Mouse (Mus musculus): ENCODE data around the gene Otulinl. TPM values are rescaled to one million over a fixed set of nuclear protein-coding genes. Genes with fewer than 3 reads are reported as not detected.

Otulinl gene
- polyA plus RNA-seq, 2 experiments: 3.3 to 6.8 TPM

DNA sequence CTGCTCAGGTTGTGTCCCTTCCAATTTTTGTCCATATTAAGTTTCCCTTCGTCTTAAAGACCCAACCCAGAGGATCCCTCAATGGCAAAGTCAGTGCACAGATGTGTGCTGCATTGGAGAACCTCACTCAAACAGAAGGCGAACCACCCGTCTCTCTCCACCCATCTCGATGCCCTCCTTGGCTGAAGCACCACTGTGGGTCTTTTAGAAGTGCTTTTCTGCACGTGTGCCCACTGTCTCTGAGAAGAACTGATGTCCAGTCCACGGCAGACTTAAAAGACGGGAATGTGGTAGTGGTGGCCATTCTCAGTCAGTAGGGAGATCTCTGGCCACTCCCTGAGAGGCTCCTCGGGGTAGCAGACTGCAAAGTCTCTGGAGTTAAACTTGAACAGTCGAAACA is 24.8 kb downstream of the Otulinl start:
- no peak for ATAC-seq (ENCODE audit: insufficient read depth)
- Histone ChIP-seq H3K4me2 (ENCODE audit: low read depth) (no peak overlapping the region), H3K9me3 (ENCODE audit: control insufficient read depth, low read length) (no peaks in the 10 kb centered on the region), H3K27me3 (ENCODE audit: control insufficient read depth, insufficient read depth, low read length) (no peaks in the 10 kb centered on the region), H3K27ac (no peak overlapping the region), H3K4me3 (ENCODE audit: insufficient read depth in 1 of 2, low read depth in 2 of 2, low read length in 2 of 2) (no peak overlapping the region), H3K4me1 (replicated peaks; ENCODE audit: control insufficient read depth in 2 of 2, insufficient read depth in 2 of 2, low read length in 1 of 2) (peaks cover 0 to 3% of the 10 kb centered on the region in 2 experiments; a peak in 1 of 4 replicates), H3K9ac (replicated peaks) (no peak overlapping the region), H3K36me3 (replicated peaks; ENCODE audit: control insufficient read depth, insufficient read depth, low read depth) (no peaks in the 10 kb centered on the region)
- 62% methylated on average over 9 of the region's 9 CpGs for WGBS (ENCODE audit: insufficient replicate concordance)
- no peak for TF ChIP-seq EP300 (IDR thresholded peaks at IDR 0.05; ENCODE audit: low read depth)
- TF ChIP-seq CTCF (IDR thresholded peaks at IDR 0.05; ENCODE audit: low read depth): no peak
- no peak for DNase-seq (ENCODE audit: low read depth in 3 of 3, low spot score in 3 of 3)

- no peak for ATAC-seq (ENCODE audit: insufficient read depth)
Observed at GRCm38 (mm10) chr15:27655015-27655414, 26.4 kb downstream of the Otulinl start.

DNA sequence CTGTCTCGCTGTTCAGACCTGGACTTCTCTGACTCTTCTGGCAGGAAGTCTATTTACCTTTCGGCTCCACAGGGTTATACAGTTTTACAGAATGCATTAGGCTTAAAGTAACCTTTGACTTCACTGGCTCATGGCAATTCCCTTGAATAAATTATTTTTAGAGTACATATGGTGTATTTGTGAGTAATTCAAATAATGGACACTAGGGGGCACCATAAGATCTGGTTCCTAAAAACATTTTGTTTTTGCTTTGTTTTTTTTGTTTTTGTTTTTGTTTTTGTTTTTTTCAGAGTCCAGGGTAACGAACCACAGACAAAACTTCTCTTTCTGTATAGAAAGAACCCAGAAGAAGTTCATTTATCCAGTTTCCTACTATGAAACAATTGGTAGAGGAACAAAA is 33.7 kb downstream of the Otulinl start:
- DNase-seq (ENCODE audit: low read depth in 3 of 3, low spot score in 3 of 3): no peak
- Histone ChIP-seq H3K9me3 (ENCODE audit: control insufficient read depth, low read length) (no peaks in the 10 kb centered on the region), H3K4me3 (ENCODE audit: insufficient read depth in 1 of 2, low read depth in 2 of 2, low read length in 2 of 2) (no peak overlapping the region), H3K27ac (no peak overlapping the region), H3K9ac (replicated peaks) (no peak overlapping the region), H3K4me1 (replicated peaks; ENCODE audit: control insufficient read depth in 2 of 2, insufficient read depth in 2 of 2, low read length in 1 of 2) (no peaks in the 10 kb centered on the region), H3K4me2 (ENCODE audit: low read depth) (no peak overlapping the region), H3K36me3 (replicated peaks; ENCODE audit: control insufficient read depth, insufficient read depth, low read depth) (no peaks in the 10 kb centered on the region), H3K27me3 (ENCODE audit: control insufficient read depth, insufficient read depth, low read length) (no peaks in the 10 kb centered on the region)
- ATAC-seq (ENCODE audit: insufficient read depth): no peak
- 28% methylated on average over 3 of the region's 3 CpGs for WGBS (ENCODE audit: insufficient replicate concordance)
- TF ChIP-seq CTCF (IDR thresholded peaks at IDR 0.05; ENCODE audit: low read depth): peak; percentile 49; the same call in 1 of the 2 replicates
- TF ChIP-seq EP300 (IDR thresholded peaks at IDR 0.05; ENCODE audit: low read depth): no peak

More at GRCm38 (mm10) chr15:27655015-27655414, 26.4 kb downstream of the Otulinl start:
- Histone ChIP-seq H3K4me2 (ENCODE audit: low read depth) (no peak overlapping the region), H3K36me3 (replicated peaks; ENCODE audit: control insufficient read depth, insufficient read depth, low read depth) (no peaks in the 10 kb centered on the region), H3K9me3 (ENCODE audit: control insufficient read depth, low read length) (no peaks in the 10 kb centered on the region), H3K27me3 (ENCODE audit: control insufficient read depth, insufficient read depth, low read length) (no peaks in the 10 kb centered on the region), H3K9ac (replicated peaks) (no peak overlapping the region), H3K4me3 (ENCODE audit: insufficient read depth in 1 of 2, low read depth in 2 of 2, low read length in 2 of 2) (no peak overlapping the region), H3K27ac (no peak overlapping the region), H3K4me1 (replicated peaks; ENCODE audit: control insufficient read depth in 2 of 2, insufficient read depth in 2 of 2, low read length in 1 of 2) (peaks cover 0 to 3% of the 10 kb centered on the region in 2 experiments; a peak in 1 of 4 replicates)
- WGBS (ENCODE audit: insufficient replicate concordance): 24% methylated on average over 5 of the region's 5 CpGs
- no peak for DNase-seq (ENCODE audit: low read depth in 3 of 3, low spot score in 3 of 3)
- TF ChIP-seq CTCF (IDR thresholded peaks at IDR 0.05; ENCODE audit: low read depth): no peak
- no peak for TF ChIP-seq EP300 (IDR thresholded peaks at IDR 0.05; ENCODE audit: low read depth)

GRCm38 (mm10) chr15:27646665-27647064 is 34.7 kb downstream of the Otulinl start:
- 88% methylated on average over 8 of the region's 8 CpGs for WGBS (ENCODE audit: insufficient replicate concordance)
- Histone ChIP-seq H3K9ac (replicated peaks) (no peak overlapping the region), H3K27me3 (ENCODE audit: control insufficient read depth, insufficient read depth, low read length) (no peaks in the 10 kb centered on the region), H3K9me3 (ENCODE audit: control insufficient read depth, low read length) (no peaks in the 10 kb centered on the region), H3K36me3 (replicated peaks; ENCODE audit: control insufficient read depth, insufficient read depth, low read depth) (no peaks in the 10 kb centered on the region), H3K4me2 (ENCODE audit: low read depth) (no peak overlapping the region), H3K27ac (no peak overlapping the region), H3K4me3 (ENCODE audit: insufficient read depth in 1 of 2, low read depth in 2 of 2, low read length in 2 of 2) (no peak overlapping the region), H3K4me1 (replicated peaks; ENCODE audit: control insufficient read depth in 2 of 2, insufficient read depth in 2 of 2, low read length in 1 of 2) (no peaks in the 10 kb centered on the region)
- TF ChIP-seq CTCF (IDR thresholded peaks at IDR 0.05; ENCODE audit: low read depth) (no peak), EP300 (IDR thresholded peaks at IDR 0.05; ENCODE audit: low read depth) (no peak)
- no peak for DNase-seq (ENCODE audit: low read depth in 3 of 3, low spot score in 3 of 3)
- ATAC-seq (ENCODE audit: insufficient read depth): no peak

DNA sequence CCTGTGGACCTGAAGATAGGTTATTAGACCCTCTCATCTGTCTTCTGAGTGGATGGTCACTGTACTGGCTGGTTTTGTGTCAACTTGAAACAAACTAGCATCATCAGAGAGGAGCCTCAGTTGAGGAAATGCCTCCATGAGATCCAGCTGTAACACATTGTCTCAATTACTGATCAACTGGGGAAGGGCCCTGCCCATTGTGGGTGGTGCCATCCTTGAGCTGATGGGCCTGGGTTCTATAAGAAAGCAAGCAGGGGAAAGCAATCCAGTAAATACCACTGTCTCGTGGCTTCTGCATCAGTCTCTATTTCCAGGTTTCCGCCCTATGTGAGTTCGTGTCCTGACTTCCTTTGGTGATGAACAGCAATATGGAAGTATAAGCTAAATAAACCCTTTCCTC is 36.1 kb downstream of the Otulinl start:
- Histone ChIP-seq H3K36me3 (replicated peaks; ENCODE audit: control insufficient read depth, insufficient read depth, low read depth) (no peaks in the 10 kb centered on the region), H3K4me1 (replicated peaks; ENCODE audit: control insufficient read depth in 2 of 2, insufficient read depth in 2 of 2, low read length in 1 of 2) (no peaks in the 10 kb centered on the region), H3K27me3 (ENCODE audit: control insufficient read depth, insufficient read depth, low read length) (no peaks in the 10 kb centered on the region), H3K9me3 (ENCODE audit: control insufficient read depth, low read length) (no peaks in the 10 kb centered on the region), H3K27ac (no peak overlapping the region), H3K4me3 (ENCODE audit: insufficient read depth in 1 of 2, low read depth in 2 of 2, low read length in 2 of 2) (no peak overlapping the region), H3K9ac (replicated peaks) (no peak overlapping the region), H3K4me2 (ENCODE audit: low read depth) (no peak overlapping the region)
- TF ChIP-seq CTCF (IDR thresholded peaks at IDR 0.05; ENCODE audit: low read depth): no peak
- TF ChIP-seq EP300 (IDR thresholded peaks at IDR 0.05; ENCODE audit: low read depth): no peak
- ATAC-seq (ENCODE audit: insufficient read depth) (no peak), DNase-seq (ENCODE audit: low read depth in 3 of 3, low spot score in 3 of 3) (no peak)
- 50% methylated on average over 3 of the region's 3 CpGs for WGBS (ENCODE audit: insufficient replicate concordance)
